Mouse (Mus musculus) megakaryocyte-erythroid progenitor cell, adult 5-6 weeks (primary cell): ENCODE results near the gene Acsm3. TPM values are rescaled to one million over a fixed set of nuclear protein-coding genes. Genes with fewer than 3 reads are reported as not detected.
"Not testable (repeated sequence)": the region's sequence is repeated elsewhere in the genome, so short reads cannot be mapped to it uniquely, and the experiment has no call there.

Source experiments
- ATAC-seq: replicated peaks from 2 replicates; pipeline ENCODE4 v1.8.0; 2016; ENCODE audit warnings: mild to moderate bottlenecking, inconsistent platforms; ENCODE audit not compliant: severe bottlenecking, poor library complexity, low FRiP score, low TSS enrichment
- total RNA-seq, 2 experiments: library from RNA; stranded (forward) in 1 of 2; stranded (reverse) in 1 of 2; fragments of 200-1000, 215-1000 nt in 1 of 2; fragments of >200 nt in 1 of 2; fragmentation: Nextera tagmentation in 1 of 2; gene quantifications; 2 replicates each; pipeline ENCODE4 v1.2.3; 2014 to 2017

The Acsm3 gene
- total RNA-seq (2014; fragmentation: Nextera tagmentation) (not detected in 2 replicates), total RNA-seq (2017) (0.23 TPM in 1 of 2 replicates, not detected in the other)

DNA sequence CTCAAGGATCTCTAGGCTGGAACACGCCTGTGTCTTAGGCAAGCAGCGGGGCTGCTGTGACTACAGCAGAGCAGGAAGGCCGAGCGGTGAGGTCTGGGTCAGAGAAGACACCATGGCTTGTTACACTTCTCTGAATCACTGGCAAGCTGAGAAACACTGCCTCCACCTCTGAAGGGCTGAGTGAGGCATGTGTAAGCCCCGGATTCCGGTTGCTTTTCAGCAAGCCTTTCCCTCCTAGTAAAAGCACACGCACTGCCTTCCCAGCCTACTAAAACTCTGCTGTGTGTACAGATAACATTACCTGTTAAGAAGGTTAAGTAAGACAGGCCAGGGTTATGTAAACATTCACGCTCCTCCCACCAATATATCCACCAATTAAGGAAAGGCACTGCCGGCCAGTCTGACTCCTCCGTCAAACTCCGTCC lies at the start of gene Acsm3:
TSS of gene Acsm3 (plus strand) at position 397 of the 425 bp plus-strand sequence.
- ATAC-seq, result no peak

DNA sequence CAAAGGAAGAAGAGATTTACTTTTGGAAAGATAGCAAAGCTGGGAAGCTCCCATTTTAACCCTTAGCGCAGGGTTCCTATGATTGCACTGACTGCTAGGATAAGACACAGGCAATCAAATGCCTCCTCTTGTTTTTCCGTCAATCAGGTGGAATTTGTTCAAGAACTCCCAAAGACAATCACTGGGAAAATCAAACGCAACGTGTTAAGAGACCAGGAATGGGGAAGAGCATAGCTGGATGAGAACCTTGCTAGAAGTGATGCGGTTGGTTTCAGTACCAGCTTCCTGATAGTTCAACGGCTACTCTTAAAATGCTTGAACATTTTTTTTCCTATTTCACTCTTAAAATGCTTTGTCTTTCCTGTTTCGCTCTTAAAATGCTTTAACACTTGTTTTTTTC lies 46.6 kb upstream of the Acsm3 start:
- no peak for ATAC-seq

DNA sequence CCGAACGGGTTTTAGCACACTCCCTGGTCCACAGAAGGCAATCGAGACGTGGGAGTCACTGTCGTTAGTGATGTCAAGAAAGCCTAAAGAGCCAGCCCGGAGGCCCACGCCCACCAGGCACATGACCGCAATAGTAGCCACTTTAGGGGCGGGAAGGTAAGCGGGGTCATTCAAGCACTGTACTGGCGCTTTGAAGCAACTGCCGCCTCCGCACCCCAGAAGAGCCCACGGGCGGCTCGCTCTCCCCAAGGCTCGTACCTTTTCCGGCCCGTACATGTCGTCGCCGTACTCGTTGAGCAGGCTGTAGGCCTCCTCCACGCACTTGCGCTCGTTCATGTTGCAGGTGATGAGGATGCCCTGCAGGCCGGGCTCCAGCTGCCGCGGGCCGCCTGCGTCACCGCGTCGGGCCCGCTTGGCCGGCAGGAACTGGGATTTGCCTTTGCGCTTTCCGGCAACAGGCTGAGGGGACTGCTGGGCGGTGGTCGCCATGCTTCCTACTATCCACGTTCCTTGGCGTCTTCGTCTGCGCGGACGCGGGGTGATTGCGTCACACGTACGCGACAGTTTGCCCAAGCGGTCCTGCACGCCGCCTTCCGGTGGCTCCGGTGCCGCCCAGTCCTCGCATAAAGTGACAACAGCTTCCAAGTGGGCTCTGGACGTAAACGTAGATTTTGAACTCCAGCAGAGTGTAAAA lies 40.3 kb upstream of the Acsm3 start, which contains the start of gene Thumpd1:
TSS of gene Thumpd1 (minus strand) at position 546 of the 694 bp plus-strand sequence.
- ATAC-seq, result peak; percentile 91

DNA sequence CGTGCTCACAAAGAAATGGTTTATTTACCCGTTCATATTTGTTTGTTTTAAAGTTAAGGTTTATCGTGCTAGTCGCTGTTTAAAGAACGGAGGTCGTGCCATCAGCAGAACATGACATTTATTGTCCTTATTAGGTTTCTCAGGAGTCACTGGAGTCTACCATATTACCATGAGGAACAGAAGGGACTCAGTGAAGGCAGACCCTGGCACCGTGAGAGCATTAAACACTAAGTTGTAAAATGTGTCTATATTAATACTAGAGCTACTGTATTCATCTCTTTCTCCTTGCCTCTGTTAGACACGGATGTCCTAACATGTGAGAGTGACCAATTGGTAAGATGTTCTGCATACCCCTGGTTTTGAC lies 39.8 kb upstream of the Acsm3 start:
- ATAC-seq, result peak; percentile 50

DNA sequence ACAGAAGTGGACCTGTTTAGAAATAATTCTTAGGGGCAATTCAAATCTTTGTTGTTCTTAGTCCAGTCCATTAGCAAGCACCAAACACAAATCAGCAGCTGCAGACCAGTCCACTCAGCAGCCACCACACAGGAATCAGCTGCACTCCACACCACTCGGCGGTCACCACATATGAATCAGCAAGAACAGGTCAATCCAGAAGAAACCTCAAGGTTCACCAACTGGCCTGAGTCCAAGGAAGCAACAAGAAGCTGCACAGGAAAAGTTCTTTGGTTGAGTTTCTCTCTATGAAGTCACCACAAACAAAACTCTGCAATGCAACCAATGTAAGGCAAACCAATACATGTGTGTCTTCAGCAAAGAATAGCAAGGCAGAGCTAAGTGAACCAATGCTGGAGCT lies 33.1 kb upstream of the Acsm3 start:
- no peak for ATAC-seq

DNA sequence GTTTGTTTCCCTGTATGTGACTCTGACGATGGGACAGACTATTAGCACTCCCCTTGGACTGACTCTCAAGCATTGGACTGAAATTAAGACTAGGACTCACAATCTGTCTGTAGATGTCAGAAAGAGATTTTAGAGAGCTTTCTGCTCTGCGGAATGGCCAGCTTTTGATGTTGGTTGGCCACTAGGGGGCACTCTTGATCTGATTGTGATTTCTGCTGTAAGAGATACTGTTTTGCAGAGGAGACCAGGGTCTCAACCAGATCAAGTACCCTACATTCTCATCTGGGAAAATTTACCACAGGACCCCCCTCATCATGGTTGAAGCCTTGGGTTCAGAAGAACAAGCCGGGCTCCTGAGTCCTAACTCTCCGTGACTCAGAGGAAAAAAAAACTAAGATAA lies 29.5 kb upstream of the Acsm3 start:
- not testable (repeated sequence) for ATAC-seq

DNA sequence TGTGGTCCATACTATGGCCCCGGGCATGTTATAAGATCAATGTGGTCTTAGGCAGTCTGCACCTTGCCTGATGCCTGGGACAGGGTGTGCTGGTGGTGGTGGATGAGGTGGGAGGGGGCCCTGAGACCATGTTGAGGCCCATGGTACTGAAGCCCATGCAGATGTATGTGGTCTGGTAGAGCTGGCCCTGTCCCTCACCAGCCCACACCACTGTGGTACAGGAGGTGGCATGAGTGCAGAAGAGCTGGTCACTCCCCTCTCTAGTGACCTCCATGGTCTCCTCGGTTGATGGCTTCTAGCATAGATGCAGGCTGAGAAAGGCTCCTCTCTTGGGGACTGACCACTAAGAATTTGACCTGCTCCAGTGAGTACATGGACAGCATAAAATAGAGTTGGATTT lies 21.8 kb upstream of the Acsm3 start:
- ATAC-seq, result 0 out of 2 replicates have a peak, but pooled peaks have one; percentile 41

DNA sequence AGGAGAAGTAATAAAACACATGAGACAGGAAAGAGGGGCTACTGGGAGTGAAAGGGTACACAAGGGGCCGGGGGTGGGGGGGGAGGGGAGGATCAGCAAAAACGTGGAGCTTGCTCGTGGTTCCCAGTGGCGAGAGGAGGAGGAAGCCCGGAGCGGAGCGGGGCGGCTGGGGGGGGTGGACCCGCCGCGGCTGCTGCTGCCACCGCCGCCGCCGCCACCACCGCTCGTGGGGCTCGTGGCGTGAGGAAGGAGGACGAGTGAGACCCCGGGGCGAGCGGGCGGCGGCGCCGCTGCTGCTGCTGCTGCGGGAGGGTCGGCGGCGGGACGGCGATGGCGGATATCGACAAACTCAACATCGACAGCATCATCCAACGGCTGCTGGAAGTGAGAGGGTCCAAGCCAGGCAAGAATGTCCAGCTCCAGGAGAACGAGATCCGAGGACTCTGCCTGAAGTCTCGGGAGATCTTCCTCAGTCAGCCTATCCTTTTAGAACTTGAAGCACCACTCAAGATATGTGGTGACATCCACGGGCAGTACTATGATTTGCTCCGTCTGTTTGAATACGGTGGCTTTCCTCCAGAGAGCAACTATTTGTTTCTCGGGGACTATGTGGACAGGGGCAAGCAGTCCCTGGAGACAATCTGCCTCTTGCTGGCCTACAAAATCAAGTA lies 20.8 kb upstream of the Acsm3 start:
- 0 out of 2 replicates have a peak, but pooled peaks have one; percentile 33 for ATAC-seq

DNA sequence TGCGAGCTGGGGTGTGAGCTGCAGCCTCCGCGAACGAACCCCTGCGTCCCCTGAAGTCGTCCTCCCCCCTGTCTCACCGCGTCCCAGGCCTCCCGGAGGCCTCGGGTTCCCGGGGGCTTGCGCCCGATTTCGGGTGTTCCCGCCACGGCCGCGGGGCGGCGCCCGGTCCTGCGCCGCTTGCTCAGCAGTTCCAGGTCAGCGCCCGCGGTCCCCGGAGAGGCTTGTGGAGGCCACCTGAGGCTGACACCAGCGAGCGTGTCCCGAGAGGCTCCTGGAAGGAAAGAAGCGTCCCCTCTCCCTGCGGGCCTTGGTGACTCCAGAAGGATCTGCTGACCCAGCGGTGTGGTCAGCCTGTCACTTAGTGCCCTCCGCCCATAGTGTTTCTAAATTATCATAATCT lies 16.4 kb upstream of the Acsm3 start:
- peak; percentile 77 for ATAC-seq

DNA sequence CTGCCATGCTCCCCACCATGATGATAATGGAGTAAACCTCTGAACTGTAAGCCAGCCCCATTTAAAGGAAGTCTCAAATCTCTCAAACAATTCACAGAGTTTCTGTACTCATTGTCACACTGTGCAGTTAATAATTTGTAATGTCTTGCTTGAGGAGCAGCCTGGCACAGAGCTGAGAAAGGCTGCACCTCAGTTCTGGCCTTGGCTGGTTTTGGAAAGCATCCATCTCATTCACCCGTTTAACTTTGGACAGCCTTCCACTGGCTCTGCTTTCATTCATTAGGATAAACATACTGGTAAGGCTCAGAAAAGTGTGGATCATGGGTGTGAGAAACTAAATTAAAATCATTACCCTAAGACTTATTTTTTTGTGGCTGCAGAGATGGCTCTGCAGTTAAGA lies 14.9 kb upstream of the Acsm3 start:
- no peak for ATAC-seq

DNA sequence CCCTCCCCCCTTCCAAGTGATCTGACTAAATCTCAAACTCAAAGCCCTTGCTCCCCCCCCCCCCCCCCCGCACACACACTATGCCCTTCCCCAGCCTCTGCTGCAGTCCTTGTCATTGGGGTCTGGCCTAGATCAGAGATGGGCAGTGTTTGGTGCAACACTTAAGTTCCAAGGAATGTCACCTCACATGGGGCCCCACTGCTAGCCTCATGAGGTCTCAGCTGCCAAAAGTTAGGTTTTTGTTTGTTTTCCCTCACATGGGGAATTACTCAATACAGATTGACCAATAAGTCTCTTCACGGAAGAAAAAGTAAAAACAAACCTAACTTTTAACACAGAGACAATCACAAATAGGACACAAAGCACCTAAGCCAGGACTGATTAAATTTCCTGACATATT lies 12.0 kb upstream of the Acsm3 start:
- no peak for ATAC-seq

DNA sequence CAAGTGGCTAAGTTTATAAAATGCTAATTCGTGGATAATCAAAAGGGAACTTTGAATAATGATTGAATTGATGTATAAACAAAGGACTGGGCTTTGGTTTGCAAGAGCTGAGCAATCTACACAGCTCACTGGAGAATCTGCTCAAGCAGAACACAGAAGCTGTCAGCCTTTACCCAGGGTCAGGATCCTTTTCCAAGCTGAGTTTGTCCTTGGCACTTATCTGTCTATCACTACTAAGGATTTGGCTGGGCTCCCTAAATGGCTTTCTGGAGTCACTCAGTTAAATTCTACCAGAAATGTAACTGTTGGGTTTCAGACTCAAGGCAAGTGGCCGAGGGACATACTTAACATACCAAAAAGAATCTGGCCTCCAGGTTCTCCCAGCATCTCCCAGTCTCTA lies 10.8 kb upstream of the Acsm3 start:
- no peak for ATAC-seq

DNA sequence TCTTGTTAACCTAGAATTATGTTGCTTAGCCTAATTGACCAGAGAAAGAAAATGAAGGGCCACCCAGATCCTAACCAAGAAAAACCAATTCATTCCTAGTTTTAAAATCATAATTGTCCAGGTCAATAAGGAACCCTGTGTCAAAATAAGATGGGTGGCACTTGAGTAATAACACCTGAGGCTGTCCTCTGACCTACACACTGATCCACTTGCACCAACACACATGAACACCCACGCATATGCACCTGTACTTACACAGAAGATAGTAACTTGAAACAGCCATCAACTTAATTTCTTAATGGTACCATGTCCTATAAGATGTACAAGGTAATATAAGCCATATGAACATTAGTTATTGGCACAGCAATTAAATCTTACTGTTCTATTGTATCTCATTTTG lies 7.0 kb upstream of the Acsm3 start:
- ATAC-seq, result no peak

DNA sequence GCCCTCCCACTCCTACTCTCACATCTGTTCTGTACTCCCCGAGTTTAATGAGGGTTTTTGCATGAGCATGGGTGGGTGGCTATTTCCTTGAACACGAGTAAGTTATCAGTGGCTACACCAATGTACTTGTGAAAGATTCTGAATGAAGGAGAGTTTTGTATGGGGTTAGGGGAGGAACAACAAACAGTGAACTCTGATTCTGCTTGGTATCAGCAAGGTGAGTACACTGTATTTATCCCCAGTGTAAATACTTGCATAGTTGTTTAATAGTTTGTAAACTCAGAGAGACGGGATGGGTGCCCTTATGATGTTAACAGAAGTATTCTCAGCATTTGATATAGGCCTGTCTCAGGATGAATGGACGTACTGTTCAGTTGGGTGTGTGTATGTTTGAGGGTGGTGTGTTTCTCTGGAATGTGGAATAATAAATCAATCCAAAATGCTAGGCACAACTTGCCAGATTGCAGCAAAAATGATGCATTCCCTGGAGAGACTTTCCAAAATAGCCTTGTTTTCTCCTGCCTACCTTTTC lies 1.5 kb downstream of the Acsm3 start:
- ATAC-seq, result no peak

DNA sequence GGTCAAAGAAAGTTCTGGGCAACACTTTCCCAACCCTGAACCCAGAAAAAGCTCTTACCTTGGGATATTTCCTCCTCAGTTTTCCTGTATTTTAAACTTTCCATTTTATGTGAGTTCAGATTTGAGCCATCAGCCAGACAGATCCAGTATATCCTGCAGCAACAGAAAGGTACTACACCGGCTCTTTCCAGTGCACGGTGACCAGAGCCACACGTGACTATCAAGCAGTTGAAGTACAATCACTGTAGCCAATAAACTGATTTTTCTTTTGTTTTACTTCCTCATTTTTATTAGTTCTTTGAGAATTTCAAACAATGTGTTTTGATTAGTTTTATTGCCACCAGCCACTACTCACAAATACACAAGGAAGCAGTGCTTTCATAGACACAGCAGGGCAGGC lies 3.7 kb downstream of the Acsm3 start:
- no peak for ATAC-seq

DNA sequence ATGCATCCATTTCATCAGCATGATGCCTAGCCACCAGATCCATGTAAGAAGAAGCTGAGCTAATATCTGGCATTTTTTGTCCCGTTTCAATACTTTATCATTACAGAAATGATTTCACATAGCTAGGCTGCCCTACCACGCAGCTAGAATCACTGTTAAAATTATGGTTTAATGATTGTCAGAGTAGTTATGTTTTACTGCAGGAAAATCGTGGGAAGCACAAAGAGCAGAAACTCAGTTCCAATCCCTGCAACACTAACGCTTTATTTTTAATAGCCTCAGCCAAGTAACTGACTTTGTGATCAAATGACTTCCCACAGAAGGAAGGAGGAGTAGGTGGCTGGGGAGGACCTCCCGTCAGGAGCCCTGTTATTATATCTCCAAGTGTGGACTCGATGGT lies 6.3 kb downstream of the Acsm3 start:
- no peak for ATAC-seq

DNA sequence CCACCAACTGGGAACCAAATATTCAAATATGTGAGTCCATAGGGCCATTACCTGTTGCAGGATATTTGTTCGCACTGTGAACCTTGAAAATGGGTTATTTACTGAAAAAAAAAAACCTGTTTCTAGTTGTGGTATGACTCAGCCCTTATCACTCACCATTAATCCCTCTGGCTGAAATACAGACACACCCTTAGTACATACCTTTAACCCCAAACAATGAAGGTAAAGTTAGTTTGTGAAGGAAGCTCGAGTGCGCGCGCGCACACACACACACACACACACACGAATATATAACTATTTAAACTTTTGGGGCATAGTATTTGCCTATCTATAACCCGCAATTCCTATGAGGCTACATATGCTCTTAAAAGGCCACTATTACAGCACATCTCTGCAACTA lies 9.2 kb downstream of the Acsm3 start:
- ATAC-seq, result no peak

DNA sequence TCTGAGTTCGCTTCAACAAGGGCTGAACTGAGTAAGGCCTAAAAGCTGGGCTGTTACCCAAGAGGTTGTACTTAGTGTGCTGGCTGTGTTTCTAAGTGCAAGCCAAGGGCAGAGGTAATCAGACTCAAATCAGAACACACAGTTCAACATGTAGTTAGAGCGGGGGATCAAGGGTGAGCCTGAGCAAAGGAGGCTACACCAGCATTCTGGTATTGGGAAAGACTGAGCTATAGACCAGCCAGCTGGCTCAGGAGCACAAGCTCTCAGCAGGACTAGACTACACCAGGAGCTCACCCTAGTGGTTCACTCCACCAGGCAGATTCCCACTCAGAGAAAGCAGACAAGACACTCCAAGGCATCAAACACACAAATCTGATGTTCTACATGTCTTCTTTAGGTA lies 22.7 kb downstream of the Acsm3 start:
- ATAC-seq, result no peak

DNA sequence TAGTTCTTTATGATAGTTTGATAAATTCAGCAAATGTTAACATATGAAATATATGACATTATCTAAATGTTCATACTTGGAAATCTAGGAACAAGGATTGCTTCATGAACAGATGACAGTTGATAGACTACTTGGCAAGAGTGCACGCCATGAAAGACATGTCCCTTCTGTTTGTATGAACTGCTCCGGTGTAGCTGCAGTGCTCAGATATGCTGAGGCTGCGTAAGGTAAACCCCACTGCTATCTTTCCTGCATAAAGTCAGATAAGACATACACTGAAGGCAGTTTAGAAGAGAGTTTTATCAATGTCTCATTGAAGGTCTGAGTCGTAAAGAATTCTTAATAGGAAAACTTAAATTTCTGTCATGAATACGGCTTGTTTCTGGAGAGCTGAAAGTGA lies 24.2 kb downstream of the Acsm3 start:
- ATAC-seq, result peak; percentile 99

DNA sequence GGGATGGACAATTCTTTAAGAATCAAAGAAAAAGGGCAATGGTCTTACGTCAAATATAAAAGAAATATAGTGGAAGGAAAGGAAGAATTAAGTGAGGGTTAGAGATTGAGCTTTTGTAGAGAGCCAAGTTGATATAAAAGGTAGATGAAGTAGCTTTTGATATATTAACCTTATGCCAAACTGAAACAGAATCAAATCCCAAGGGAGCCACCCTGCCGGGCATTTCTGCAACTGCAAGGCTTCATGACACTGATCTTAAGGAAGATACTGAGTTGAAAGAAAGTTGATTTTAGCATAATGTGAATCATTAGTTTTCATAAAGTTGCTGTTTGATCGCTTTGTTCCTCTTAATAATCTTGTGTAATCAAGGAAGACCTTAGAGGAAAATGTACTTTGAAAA lies 28.3 kb downstream of the Acsm3 start:
- no peak for ATAC-seq
